Mouse (Mus musculus) adipocyte (in vitro differentiated cells): ENCODE measurements at regions not wholly inside any gene's neighbourhood (a gene's known extent, or its start where the extent isn't known, plus 50 kb on each side); places are given as distances from the start of the nearest gene placed in this dataset.

Source experiments
- DNase-seq: peaks from one replicate; pipeline ENCODE4 v3.0.0-alpha.2; 2016; ENCODE audit warnings: low spot score

DNA sequence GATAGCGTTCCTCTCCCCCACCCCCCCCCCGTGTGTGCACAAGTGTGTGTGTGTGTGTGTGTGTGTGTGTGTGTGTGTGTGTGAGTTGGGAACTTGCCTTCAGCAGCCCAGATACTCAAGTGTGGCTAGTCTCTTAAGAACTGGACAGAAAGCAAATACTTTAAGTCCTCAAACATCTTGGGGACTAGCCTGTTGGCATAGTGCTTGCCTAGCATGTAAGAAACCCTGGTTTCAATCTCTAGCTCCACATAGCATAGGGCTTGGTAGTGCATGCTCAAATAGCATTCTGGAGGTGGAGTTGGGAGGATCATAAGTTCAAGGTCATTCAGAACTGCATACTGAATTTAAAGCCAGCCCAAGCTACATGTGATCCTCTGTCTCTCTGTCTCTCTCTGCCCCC, 117.5 kb upstream of the Btg1 start:
- no peak for DNase-seq

DNA sequence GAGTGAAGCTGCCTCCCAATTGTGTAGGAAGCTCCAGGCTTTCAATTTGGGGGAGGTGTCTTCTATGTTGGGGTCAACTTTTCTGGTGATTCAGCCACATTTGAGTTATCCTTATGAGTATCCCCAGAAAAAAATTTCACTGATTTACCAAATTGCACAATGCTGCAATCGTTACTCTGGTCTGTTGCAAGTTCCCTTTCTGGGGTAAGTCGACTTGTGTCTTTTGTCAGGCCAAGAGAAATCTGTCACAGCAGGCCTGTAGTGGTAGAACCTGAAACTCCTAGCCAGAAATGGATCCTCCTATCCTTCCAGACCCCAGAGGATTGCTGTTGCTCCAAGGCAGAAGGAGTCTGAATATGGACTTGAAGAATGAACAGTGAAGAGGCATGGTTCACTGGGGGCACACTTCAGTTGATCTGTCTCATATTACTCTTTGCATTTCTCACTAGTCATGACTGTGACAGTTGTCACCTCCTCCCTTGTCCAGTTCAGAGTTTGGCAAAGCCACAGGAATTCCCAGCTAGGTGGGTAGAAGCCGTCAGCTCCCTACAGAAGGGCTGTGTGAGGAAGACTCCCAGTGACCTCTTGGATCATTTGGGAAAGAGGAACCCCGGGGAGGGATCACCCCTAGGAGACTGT, 114.6 kb upstream of the Btg1 start:
- peak; percentile 50 for DNase-seq

DNA sequence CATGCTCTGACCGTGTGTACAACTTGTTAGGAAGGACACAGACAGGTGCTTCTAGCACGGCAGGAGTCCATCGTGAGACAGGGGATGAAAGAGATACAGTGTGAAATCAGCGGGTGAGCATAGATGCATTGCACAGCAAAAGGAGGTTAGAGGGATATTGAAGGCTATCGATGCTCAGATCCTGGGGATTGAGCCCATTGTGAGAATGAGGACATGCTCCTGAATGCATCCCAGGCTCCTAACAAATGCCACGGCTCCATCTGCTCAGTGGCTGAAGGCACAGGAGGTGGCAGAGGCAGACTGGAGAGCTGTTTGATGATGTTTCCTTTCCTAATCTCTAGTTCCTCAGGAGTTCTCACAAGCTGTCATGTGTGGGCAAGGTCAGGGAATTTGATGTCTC, 114.1 kb upstream of the Btg1 start:
- no peak for DNase-seq

DNA sequence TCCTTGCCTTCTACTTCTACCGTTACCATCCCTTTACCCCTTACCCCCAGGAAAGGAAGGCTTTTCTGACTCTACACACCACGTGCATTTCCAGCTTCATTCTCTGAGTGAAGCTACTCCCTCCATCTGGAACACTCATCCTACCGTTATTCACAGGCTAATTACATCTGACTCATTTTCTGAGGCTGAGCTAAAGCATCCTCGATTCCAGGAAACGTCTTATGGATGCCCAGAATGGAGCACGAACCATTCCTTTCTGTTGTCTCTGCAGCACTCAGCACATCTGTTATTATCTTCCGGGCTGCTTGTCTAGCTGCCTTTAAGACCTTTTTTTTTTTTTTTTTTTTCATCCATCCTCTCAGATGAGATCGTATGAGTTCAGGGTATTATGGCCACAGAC, 112.5 kb upstream of the Btg1 start:
- DNase-seq: no peak

DNA sequence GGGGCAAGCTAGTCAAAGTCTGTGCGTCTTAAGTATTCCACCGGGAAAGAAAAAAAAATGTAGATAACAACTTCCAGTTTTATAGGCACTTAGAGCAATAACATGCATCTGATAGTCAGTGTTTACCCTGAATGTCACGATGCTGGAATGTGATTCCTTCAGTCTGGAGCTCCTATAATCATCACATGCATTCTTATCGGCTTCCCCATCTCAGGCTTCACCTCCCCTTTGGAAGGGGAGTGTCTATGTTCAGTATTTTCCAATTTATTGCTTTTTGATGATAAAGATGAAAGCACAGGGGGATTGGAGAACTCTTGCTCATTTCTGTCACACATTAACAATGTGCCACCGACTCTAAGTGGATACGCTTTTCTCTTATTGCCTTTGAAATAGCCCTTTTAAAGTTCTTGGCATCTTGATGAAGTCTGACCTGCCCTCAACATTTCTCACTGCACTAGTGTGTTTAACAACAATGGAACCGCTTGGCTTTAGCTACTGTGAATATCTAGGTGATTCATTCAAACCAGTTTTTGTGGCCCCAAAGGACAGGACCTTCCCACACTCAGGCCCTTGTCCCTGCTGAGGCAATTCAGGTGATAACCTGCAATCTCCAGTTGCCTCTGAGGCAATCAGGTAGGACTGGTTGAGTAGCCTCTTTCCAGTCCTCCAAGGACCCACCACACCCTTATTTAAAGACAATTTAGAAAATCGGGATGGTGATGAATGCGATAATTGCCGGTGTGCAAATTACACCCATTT, 101.5 kb upstream of the Btg1 start:
- DNase-seq: no peak

DNA sequence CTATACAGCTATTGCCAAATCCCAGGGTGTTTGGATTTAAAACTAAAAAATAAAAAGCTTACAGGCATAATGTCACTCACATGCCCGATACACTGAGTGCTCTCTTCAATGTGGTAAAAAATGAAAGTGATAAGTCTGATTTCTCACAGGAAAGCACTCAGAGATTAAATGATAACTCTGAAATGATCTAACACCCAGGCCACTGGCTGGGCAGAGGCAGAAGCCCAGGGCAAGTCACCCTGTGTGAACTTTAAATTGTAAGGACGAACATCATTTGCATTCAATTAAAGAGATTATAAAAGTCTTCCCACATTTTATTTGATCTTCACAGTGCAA, 100.9 kb upstream of the Btg1 start:
- no peak for DNase-seq

DNA sequence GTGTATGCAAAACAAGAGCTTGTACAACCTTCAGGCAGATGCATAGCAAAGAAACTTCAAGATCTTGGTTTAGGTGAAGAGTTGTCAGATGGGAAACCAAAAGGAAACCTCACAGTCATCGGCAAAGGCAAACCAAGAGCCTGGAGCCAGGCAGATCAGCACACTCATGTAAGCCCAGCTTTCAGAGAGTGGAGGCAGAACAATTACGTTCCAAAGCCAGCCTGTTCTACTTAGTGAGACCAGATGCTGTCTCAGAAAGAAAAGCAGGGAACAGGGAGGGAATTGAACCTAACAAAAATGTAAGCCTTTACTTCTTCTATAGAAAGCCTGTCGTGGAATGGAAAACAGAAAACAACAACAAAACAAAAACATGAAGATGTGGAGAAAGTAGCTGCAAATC, 97.4 kb upstream of the Btg1 start:
- DNase-seq: no peak

DNA sequence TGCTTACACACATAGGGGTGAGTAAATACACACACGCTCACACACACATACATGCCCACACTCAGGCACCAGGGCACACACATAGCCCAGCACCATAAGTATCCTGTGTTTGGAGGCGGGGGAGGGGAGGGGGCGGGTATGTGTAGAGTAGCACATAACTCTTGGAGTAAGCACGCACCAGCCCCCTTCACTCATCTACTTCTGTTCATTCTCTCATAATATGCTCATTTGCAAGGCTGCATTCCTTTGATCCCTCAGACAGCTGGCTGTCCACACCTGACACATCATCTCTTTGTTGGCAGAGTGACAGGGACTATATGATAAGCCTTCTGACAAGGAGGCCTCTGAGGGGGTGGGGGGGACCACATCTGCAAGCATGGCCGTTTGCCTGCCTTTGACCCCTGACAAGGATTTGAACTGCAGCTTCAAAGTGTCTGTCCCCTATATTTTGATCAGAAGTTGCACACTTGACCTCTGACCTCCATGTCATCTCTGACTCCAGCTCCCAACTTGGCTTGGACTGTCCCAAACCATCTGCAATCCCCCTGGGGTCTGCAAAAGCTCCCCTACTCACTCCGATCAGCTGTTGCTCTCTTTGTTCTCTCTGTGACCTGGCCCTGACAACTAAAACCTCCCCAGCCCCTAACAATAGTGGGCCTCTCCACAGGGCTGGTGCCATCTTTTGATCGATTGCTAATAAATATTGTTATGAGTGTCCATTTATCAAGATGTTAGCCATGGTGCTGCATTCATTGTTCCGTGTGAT, 95.6 kb upstream of the Btg1 start:
- no peak for DNase-seq

DNA sequence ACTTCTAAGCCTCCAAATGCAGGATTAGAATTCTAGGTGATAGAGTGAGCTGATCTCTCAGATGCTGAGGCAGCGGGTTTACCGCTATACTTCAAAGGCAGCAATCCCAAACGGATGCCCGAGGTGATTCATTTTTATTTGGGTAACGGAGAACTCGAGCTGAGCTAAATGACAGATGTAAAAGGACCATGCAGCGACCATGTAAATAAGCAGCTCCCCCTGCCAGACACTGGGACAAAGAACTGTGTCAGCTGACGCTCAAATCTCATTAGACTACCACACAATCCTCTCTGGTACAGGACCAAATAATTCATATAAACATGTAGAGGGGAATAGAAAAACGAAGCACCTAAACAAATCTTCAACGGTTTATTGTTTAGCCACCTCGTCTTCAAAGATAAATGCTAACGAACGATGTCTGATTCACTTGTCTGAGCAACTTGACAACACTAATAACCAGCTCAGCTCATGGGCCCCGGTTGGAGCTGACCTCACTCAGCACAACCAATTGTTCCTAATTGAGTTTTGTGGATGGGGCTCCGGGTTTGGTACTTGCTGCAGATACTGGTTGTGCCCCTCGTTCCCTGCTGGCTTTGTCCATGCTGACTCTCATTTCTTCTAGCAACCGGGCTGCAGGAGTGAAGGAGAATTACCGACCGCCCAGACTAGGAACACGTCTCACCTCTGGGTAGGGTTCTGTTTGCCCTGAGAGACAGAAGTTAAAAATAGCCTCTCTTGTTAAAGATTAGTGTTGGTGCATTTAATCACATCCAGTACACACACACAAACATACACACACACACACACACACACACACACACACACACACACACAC, 92.6 kb upstream of the Btg1 start:
- no peak for DNase-seq

DNA sequence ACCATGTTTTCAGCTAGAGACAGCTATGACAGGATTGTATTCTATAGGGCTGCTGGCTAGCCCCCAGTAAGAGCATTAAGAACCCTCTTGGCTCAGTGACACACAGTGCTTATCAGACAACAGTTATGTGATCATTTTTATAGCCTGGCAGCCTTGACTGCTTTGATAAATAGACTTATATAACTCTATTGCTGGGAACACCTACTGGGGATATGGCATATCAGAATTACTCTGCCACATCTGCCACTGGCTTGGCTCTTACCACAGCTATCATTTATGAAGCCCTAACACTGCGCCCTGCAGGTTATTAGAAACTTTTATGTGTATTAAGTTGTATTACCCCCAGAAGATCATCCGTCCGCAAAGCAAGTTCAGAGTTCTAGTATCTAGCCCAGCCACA, 88.9 kb upstream of the Btg1 start:
- DNase-seq: no peak

DNA sequence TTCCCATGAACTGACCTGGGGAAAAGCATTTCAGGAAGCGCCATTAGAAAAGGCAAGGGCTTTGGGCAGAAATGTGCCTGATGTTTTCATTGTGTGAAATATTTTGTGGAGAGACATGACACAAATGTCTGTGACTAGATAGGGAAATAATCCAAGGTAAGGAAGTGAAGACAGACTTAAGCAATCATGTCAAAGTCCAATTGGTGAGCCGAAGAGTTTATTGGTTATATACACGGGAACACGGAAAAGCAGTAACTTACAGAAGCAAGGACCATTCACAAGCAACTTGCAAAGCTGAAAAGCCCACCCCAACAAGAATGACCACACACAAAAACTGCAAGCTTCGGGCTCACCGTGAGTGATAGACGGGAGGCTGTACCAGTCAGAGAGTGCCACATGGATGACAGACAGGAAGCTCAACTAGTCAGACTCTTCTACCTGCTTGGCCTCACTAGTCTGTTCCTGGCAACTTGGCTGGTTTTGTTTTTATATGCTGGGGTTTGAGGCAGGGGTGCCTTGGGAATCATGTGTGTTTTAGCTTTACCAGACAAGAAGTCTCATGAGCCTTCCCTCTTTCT, 82.2 kb upstream of the Btg1 start:
- no peak for DNase-seq

DNA sequence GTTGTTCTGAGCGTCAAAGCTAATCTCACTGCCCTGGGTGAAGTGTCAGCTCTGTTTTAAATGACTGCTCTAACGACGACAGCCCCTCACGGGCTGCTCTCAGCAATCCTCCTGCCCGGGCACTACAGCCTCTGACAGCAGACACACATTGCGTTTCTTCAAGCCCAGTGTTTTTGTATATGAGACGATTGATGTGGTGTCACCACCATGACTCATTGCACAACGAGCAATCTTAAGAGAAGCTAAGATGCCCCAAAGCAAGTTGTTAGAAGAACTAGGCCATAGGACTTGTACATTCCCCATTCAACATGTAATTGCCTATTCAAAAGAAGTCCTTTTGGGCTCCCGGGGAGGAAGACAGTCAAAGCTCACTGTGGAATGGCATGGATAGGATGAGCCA, 81.3 kb upstream of the Btg1 start:
- DNase-seq: peak; percentile 49

DNA sequence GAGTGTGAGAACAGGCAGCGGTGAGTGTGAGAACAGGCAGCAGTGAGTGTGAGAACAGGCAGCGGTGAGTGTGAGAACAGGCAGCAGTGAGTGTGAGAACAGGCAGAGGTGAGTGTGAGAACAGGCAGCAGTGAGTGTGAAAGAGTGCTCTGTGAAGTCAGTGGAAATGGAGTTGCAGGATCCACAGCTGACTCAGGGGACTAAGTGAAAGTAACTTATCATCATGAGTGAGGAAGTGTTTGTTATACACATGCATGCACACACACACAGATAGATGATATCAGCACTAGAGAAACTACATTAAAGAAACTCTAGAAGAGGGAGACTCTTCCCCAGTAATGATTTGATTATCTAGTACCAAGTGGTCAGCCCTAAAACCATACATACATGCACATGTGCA, 76.0 kb upstream of the Btg1 start:
- DNase-seq: no peak

DNA sequence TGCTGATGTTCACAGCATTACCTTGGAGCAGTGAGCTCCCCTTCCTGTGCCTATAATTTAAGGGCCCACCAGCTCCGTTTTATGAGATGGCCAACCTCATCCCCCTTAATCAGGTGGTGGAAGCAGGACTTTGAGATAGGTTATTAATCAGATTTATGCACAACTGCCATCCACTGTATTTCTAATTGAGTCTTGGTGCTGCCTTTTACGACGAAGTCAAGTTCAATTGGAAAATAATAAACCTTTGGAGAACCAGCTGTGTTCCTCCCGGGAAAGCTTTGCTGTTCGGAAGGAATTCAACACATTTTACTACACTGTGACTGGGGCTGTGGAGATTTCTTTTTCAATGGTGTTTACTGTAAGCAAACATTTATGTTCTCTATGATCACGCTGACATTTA, 71.5 kb upstream of the Btg1 start:
- DNase-seq: no peak

DNA sequence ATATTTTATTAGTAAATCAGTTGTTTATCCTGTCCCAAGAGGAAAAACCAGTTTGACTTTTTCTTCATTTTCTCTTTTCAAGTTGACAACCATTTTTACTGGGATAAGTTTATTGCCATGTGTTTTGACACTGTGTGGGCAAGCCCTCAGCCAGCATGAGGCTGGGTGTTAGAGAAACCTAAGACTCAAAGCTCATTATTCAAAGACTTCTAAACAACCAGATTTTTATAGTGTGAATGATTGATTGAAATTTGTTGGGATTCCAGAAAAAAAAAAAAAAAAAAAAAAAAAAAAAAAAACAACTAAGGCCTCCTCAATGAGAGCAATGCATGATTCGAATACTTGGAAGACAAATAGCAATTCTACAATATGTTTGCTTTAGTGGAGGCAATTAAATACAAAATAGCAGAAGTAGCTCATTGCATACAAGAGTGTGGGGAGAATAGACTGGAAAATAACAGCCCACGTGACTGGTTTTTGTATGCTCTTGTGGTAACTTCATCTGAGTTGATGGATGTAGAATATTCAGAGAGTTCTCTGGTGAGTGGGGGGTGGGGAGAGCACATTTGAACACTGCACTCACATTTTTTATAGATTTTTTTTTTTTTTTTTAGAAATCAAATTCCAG, 70.9 kb upstream of the Btg1 start:
- DNase-seq: no peak

DNA sequence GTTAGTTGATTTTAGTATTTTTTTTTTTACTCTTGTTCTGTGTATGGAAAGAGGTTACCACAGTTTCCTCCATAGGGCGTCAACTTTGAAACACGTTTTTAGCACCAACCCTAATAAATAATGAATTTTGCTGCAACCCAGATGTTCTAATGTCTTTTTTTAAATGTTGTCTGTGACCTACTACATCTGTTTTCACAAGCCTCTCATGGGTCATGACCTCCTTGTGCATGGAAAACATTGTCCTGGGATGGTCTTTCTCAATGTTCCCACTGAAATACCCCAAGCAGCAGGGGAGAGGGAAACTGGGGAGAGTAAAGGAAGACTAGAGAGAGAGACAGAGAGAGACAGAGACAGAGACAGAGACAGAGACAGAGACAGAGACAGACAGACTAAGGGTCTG, 67.2 kb upstream of the Btg1 start:
- peak; percentile 55 for DNase-seq

DNA sequence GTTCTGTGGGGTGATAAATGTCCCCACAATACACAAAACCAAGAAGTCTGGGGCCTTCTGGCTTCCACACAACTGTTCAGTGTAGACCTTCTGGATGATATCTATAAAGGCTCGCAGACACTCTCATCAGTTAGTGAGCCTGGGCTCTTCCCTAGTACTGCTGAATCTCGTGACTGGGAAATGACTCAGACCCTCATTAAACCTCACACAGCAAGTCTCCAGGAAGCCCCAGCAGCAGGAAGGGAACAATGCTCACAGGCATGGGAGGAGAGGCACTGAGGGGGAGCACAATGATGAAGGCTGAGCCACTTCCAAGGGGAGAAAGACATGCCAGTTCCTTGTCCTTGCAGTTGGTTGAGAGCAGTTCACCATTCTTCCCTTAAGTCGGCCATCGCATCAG, 66.5 kb upstream of the Btg1 start:
- no peak for DNase-seq

DNA sequence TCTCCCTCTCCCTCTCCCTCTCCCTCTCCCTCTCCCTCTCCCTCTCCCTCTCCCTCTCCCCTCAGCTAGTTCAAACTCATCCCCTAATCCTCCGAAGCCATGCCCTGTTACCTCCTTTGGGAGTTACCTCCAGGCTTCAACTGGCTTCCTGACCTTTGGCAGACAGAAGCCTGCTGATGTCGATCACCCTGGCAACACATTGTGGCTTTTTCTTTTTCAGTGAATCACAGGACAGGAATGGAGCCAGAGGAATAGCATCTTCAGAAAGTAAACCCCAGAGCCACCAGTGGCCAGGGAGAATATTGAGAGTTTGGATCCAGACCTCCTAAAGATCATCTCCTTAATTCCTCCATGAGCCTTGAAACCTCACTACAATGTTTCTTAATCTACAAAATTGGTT, 59.5 kb upstream of the Btg1 start:
- DNase-seq: peak; percentile 88

DNA sequence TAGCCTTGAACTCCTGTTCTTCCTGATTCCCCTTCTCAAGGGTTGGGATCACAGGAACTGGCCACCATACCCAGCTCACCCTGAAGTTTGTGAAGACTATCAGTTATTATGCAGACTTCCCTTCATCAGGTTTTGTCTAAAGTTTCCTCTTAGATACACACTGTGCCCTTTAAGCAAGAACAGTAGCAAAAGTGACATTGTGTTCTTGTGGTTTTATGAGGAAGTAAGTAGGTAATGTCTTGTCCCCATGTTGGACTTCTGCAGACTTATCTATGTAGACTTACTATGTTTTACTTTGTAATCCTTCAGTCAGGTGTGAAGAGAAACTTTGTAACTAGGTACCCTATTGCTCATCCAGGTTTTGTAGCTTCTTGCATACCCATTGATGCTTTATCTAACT, 51.5 kb upstream of the Btg1 start:
- DNase-seq: no peak
